ENCODE assay signal across 24 mouse cellular contexts in genomic region chr6:141321253-141321652, GRCm38 (mm10).
DNase-seq lines count a peak whose midpoint lies in the region; ATAC-seq lines count a peak whose summit lies in the region.
"Had no signal": no experiment of that assay in that cellular context is flagged by ENCODE, and none has a peak within 500 bp of the region (broad histone marks: within the 10 kb centered on the region; RNA-seq: fewer than 3 reads in every experiment).

No protein-coding gene starts in this region.

- no peak overlapping the region for H3K27ac ChIP-seq in heart, embryonic 14.5 days (replicated peaks in 1 of 2; ENCODE audit: control insufficient read depth in 1 of 2, insufficient read depth in 1 of 2, low read depth in 2 of 2, low read length in 2 of 2)
- H3K27ac ChIP-seq: embryonic facial prominence, embryonic 10.5 days; embryonic facial prominence, embryonic 12.5 days; forebrain, embryonic 13.5 days; forebrain, embryonic 15.5 days had no signal

- H3K9me3 ChIP-seq in heart, embryonic 14.5 days (ENCODE audit: control insufficient read depth, low read length), result no peaks in the 10 kb centered on the region
- no peaks in the 10 kb centered on the region for H3K9me3 ChIP-seq in megakaryocyte, embryonic 14.5 days
- H3K9me3 ChIP-seq: embryonic facial prominence, embryonic 10.5 days; embryonic facial prominence, embryonic 12.5 days; forebrain, embryonic 13.5 days; forebrain, embryonic 15.5 days had no signal

- H3K4me2 ChIP-seq in heart, embryonic 14.5 days (ENCODE audit: low read length), result no peak overlapping the region
- H3K4me2 ChIP-seq: embryonic facial prominence, embryonic 12.5 days; forebrain, embryonic 13.5 days; forebrain, embryonic 15.5 days had no signal

- no peaks in the 10 kb centered on the region for H3K27me3 ChIP-seq in heart, embryonic 14.5 days (ENCODE audit: control insufficient read depth, insufficient read depth, low read length)
- no peaks in the 10 kb centered on the region for H3K27me3 ChIP-seq in megakaryocyte, embryonic 14.5 days (replicated peaks)
- H3K27me3 ChIP-seq: CH12.LX; embryonic facial prominence, embryonic 12.5 days; forebrain, embryonic 13.5 days; forebrain, embryonic 15.5 days had no signal

- H3K36me3 ChIP-seq in heart, embryonic 14.5 days (ENCODE audit: control insufficient read depth, insufficient read depth, low read length), result no peaks in the 10 kb centered on the region
- H3K36me3 ChIP-seq in megakaryocyte, embryonic 14.5 days (replicated peaks; ENCODE audit: low read length), result no peaks in the 10 kb centered on the region
- H3K36me3 ChIP-seq: embryonic facial prominence, embryonic 10.5 days; embryonic facial prominence, embryonic 12.5 days; forebrain, embryonic 15.5 days; G1E had no signal

- WGBS in heart, embryonic 14.5 days, result 52% methylated on average over 3 of the region's 3 CpGs

- H3K9ac ChIP-seq in heart, embryonic 14.5 days (ENCODE audit: low read length), result no peak overlapping the region
- H3K9ac ChIP-seq: embryonic facial prominence, embryonic 12.5 days; forebrain, embryonic 13.5 days; forebrain, embryonic 15.5 days had no signal

- DNase-seq in heart, adult 11 months, result peak; percentile 80
- no peak for DNase-seq in heart, adult 9 months (ENCODE audit: low spot score in 2 of 2)
- DNase-seq in heart, adult 8-10 months (ENCODE audit: low spot score), result no peak
- DNase-seq: adrenal gland, adult 8-10 months; adrenal gland, postnatal 14 days; adrenal gland, postnatal 36 days; B cell, adult 2 months; cerebellum, adult 11-12 months; cerebellum, adult 2 months; cerebellum, adult 9-10 months; cerebellum, postnatal 10 days; cerebellum, postnatal 25 days had no signal

- peaks cover 7 to 21% of the 10 kb centered on the region in 2 experiments for H3K4me1 ChIP-seq in heart, embryonic 14.5 days (ENCODE audit: control insufficient read depth in 2 of 2, insufficient read depth in 2 of 2, low read length in 2 of 2)
- H3K4me1 ChIP-seq in megakaryocyte, embryonic 14.5 days, result peaks cover 36% of the 10 kb centered on the region
- H3K4me1 ChIP-seq: forebrain, embryonic 13.5 days; forebrain, embryonic 15.5 days had no signal

- H3K4me3 ChIP-seq in heart, embryonic 14.5 days (ENCODE audit: control insufficient read depth in 1 of 2, insufficient read depth in 1 of 2, low read depth in 1 of 2, low read length in 2 of 2), result no peak overlapping the region
- peak overlapping the region; percentile 17 for H3K4me3 ChIP-seq in megakaryocyte, embryonic 14.5 days (replicated peaks)
- H3K4me3 ChIP-seq: embryonic facial prominence, embryonic 10.5 days; embryonic facial prominence, embryonic 12.5 days; forebrain, embryonic 13.5 days; forebrain, embryonic 15.5 days had no signal

- ATAC-seq in heart, embryonic 14.5 days (ENCODE audit: insufficient number of reproducible peaks, insufficient read depth, low FRiP score, low read depth), result 0 out of 2 replicates have a peak, but pooled peaks have one; percentile 26
- no peak for ATAC-seq in megakaryocyte, adult 5-6 weeks (ENCODE audit: poor library complexity, severe bottlenecking)
- ATAC-seq: activated CD4-positive, CD25-positive, alpha-beta regulatory T cell, adult 4 months; CD4-positive, CD25-positive, alpha-beta regulatory T cell, adult 4 months; forebrain, embryonic 13.5 days; forebrain, embryonic 15.5 days; Patski had no signal
